Mouse (Mus musculus): Measurements from ENCODE around the gene Lrrc45. TPM values are rescaled to one million over a fixed set of nuclear protein-coding genes. Genes with fewer than 3 reads are reported as not detected.

The Lrrc45 gene
- polyA plus RNA-seq, 1 experiment, result 34.3 TPM

GRCm38 (mm10) chr11:120697741-120698140 lies 16.0 kb upstream of the Lrrc45 start:
- H3K27ac ChIP-seq (ENCODE audit: insufficient read depth, low read depth, low read length), result peak overlapping the region; percentile 54
- peaks cover 35% of the 10 kb centered on the region for H3K4me1 ChIP-seq (ENCODE audit: control insufficient read depth, insufficient read depth, low read length)
- TF ChIP-seq CTCF (IDR thresholded peaks at IDR 0.05; ENCODE audit: low read depth, low read length), result no peak
- TF ChIP-seq POLR2A (IDR thresholded peaks at IDR 0.05; ENCODE audit: borderline replicate concordance, low read depth, low read length), result no peak
- H3K4me3 ChIP-seq (ENCODE audit: insufficient read depth, low read length), result no peak overlapping the region

- Histone ChIP-seq H3K4me1 (ENCODE audit: control insufficient read depth, insufficient read depth, low read length) (peaks cover 16% of the 10 kb centered on the region), H3K4me3 (ENCODE audit: insufficient read depth, low read length) (no peak overlapping the region), H3K27ac (ENCODE audit: insufficient read depth, low read depth, low read length) (no peak overlapping the region)
- no peak for TF ChIP-seq POLR2A (IDR thresholded peaks at IDR 0.05; ENCODE audit: borderline replicate concordance, low read depth, low read length)
- no peak for TF ChIP-seq CTCF (IDR thresholded peaks at IDR 0.05; ENCODE audit: low read depth, low read length)
These were observed 9.8 kb upstream of the Lrrc45 start for GRCm38 (mm10) chr11:120703696-120704454.

- H3K4me3 ChIP-seq (ENCODE audit: insufficient read depth, low read length), result no peak overlapping the region
These were observed 9.0 kb upstream of the Lrrc45 start for GRCm38 (mm10) chr11:120704486-120705325.

GRCm38 (mm10) chr11:120706120-120706519 lies 7.6 kb upstream of the Lrrc45 start:
- Histone ChIP-seq H3K4me1 (ENCODE audit: control insufficient read depth, insufficient read depth, low read length) (peaks cover 10% of the 10 kb centered on the region), H3K27ac (ENCODE audit: insufficient read depth, low read depth, low read length) (no peak overlapping the region), H3K4me3 (ENCODE audit: insufficient read depth, low read length) (no peak overlapping the region)
- TF ChIP-seq POLR2A (IDR thresholded peaks at IDR 0.05; ENCODE audit: borderline replicate concordance, low read depth, low read length) (no peak), CTCF (IDR thresholded peaks at IDR 0.05; ENCODE audit: low read depth, low read length) (no peak)

More at GRCm38 (mm10) chr11:120704486-120705325, 9.0 kb upstream of the Lrrc45 start:
- H3K4me1 ChIP-seq (ENCODE audit: control insufficient read depth, insufficient read depth, low read length), result peaks cover 14% of the 10 kb centered on the region
- H3K27ac ChIP-seq (ENCODE audit: insufficient read depth, low read depth, low read length), result no peak overlapping the region
- TF ChIP-seq POLR2A (IDR thresholded peaks at IDR 0.05; ENCODE audit: borderline replicate concordance, low read depth, low read length), result no peak
- TF ChIP-seq CTCF (IDR thresholded peaks at IDR 0.05; ENCODE audit: low read depth, low read length), result no peak

GRCm38 (mm10) chr11:120707225-120707624 lies 6.5 kb upstream of the Lrrc45 start:
- H3K4me1 ChIP-seq (ENCODE audit: control insufficient read depth, insufficient read depth, low read length), result peaks cover 10% of the 10 kb centered on the region
- no peak for TF ChIP-seq CTCF (IDR thresholded peaks at IDR 0.05; ENCODE audit: low read depth, low read length)
- no peak for TF ChIP-seq POLR2A (IDR thresholded peaks at IDR 0.05; ENCODE audit: borderline replicate concordance, low read depth, low read length)
- no peak overlapping the region for H3K4me3 ChIP-seq (ENCODE audit: insufficient read depth, low read length)
- H3K27ac ChIP-seq (ENCODE audit: insufficient read depth, low read depth, low read length), result no peak overlapping the region

- TF ChIP-seq POLR2A (IDR thresholded peaks at IDR 0.05; ENCODE audit: borderline replicate concordance, low read depth, low read length) (no peak), CTCF (IDR thresholded peaks at IDR 0.05; ENCODE audit: low read depth, low read length) (no peak)
- Histone ChIP-seq H3K4me3 (ENCODE audit: insufficient read depth, low read length) (no peak overlapping the region), H3K4me1 (ENCODE audit: control insufficient read depth, insufficient read depth, low read length) (peaks cover 10% of the 10 kb centered on the region), H3K27ac (ENCODE audit: insufficient read depth, low read depth, low read length) (no peak overlapping the region)
These were observed 5.8 kb upstream of the Lrrc45 start for GRCm38 (mm10) chr11:120707969-120708368.

GRCm38 (mm10) chr11:120709551-120709950 lies 4.2 kb upstream of the Lrrc45 start:
- TF ChIP-seq POLR2A (IDR thresholded peaks at IDR 0.05; ENCODE audit: borderline replicate concordance, low read depth, low read length) (no peak), CTCF (IDR thresholded peaks at IDR 0.05; ENCODE audit: low read depth, low read length) (no peak)
- Histone ChIP-seq H3K4me3 (ENCODE audit: insufficient read depth, low read length) (no peak overlapping the region), H3K4me1 (ENCODE audit: control insufficient read depth, insufficient read depth, low read length) (peaks cover 8% of the 10 kb centered on the region), H3K27ac (ENCODE audit: insufficient read depth, low read depth, low read length) (no peak overlapping the region)

GRCm38 (mm10) chr11:120710672-120711071 lies 3.1 kb upstream of the Lrrc45 start:
- TF ChIP-seq POLR2A (IDR thresholded peaks at IDR 0.05; ENCODE audit: borderline replicate concordance, low read depth, low read length), result no peak
- no peak for TF ChIP-seq CTCF (IDR thresholded peaks at IDR 0.05; ENCODE audit: low read depth, low read length)
- H3K4me3 ChIP-seq (ENCODE audit: insufficient read depth, low read length), result no peak overlapping the region

GRCm38 (mm10) chr11:120711980-120712604 lies 1.6 kb upstream of the Lrrc45 start:
- no peak overlapping the region for H3K27ac ChIP-seq (ENCODE audit: insufficient read depth, low read depth, low read length)
- H3K4me3 ChIP-seq (ENCODE audit: insufficient read depth, low read length), result no peak overlapping the region
- H3K4me1 ChIP-seq (ENCODE audit: control insufficient read depth, insufficient read depth, low read length), result peaks cover 5% of the 10 kb centered on the region
- TF ChIP-seq POLR2A (IDR thresholded peaks at IDR 0.05; ENCODE audit: borderline replicate concordance, low read depth, low read length) (no peak), CTCF (IDR thresholded peaks at IDR 0.05; ENCODE audit: low read depth, low read length) (no peak)

More at GRCm38 (mm10) chr11:120710672-120711071, 3.1 kb upstream of the Lrrc45 start:
- Histone ChIP-seq H3K4me1 (ENCODE audit: control insufficient read depth, insufficient read depth, low read length) (peaks cover 5% of the 10 kb centered on the region), H3K27ac (ENCODE audit: insufficient read depth, low read depth, low read length) (no peak overlapping the region)
